Mouse (Mus musculus): Measurements from ENCODE around the gene Rhobtb1.

GRCm38 (mm10) chr10:69245151-69245550, 93.9 kb downstream of the Rhobtb1 start:
- TF ChIP-seq POLR2A (IDR thresholded peaks at IDR 0.05; ENCODE audit: insufficient read length, low read depth), result no peak
- no peak for TF ChIP-seq MYOG (IDR thresholded peaks at IDR 0.05; ENCODE audit: control insufficient read depth in 1 of 3, insufficient read depth in 1 of 3, insufficient read length in 2 of 3, low read depth in 2 of 3)
